Mouse (Mus musculus): ENCODE measurements around the gene Styk1. TPM values are rescaled to one million over a fixed set of nuclear protein-coding genes. Genes with fewer than 3 reads are reported as not detected.
A peak's percentile ranks its signal among the peaks of the same experiment; 100 is the strongest.

Gene Styk1
- 0.58 TPM in 1 of 2 replicates, not detected in the other for total RNA-seq (2015; ENCODE audit: low replicate concordance)
- total RNA-seq (2017; ENCODE audit: low replicate concordance) = 1.4 TPM in 1 of 2 replicates, not detected in the other

- ATAC-seq (replicated peaks; ENCODE audit: low FRiP score, poor library complexity, severe bottlenecking) = peak; percentile 72
These were observed at the start of gene Styk1 for GRCm38 (mm10) chr6:131353352-131353919. Gene Styk1, minus strand, starts transcription at chr6:131353597.

- ATAC-seq (replicated peaks; ENCODE audit: low FRiP score, poor library complexity, severe bottlenecking) = no peak
These were observed 49.6 kb upstream of the Styk1 start for GRCm38 (mm10) chr6:131403036-131403435.

- ATAC-seq (replicated peaks; ENCODE audit: low FRiP score, poor library complexity, severe bottlenecking) = no peak
These were observed 49.2 kb upstream of the Styk1 start for GRCm38 (mm10) chr6:131402606-131403005.

GRCm38 (mm10) chr6:131401259-131401658 is 47.9 kb upstream of the Styk1 start:
- ATAC-seq (replicated peaks; ENCODE audit: low FRiP score, poor library complexity, severe bottlenecking) = no peak

GRCm38 (mm10) chr6:131396650-131397049 is 43.3 kb upstream of the Styk1 start:
- peak; percentile 96 for ATAC-seq (replicated peaks; ENCODE audit: low FRiP score, poor library complexity, severe bottlenecking)

- peak; percentile 57 for ATAC-seq (replicated peaks; ENCODE audit: low FRiP score, poor library complexity, severe bottlenecking)
These were observed 40.7 kb upstream of the Styk1 start for GRCm38 (mm10) chr6:131393873-131394660.

- ATAC-seq (replicated peaks; ENCODE audit: low FRiP score, poor library complexity, severe bottlenecking) = peak; percentile 68
These were observed 34.9 kb upstream of the Styk1 start, which contains the start of gene Ybx3 for GRCm38 (mm10) chr6:131388040-131389021. Gene Ybx3, minus strand, starts transcription at chr6:131388476.

GRCm38 (mm10) chr6:131387221-131388039 is 34.0 kb upstream of the Styk1 start:
- peak; percentile 85 for ATAC-seq (replicated peaks; ENCODE audit: low FRiP score, poor library complexity, severe bottlenecking)

- no peak for ATAC-seq (replicated peaks; ENCODE audit: low FRiP score, poor library complexity, severe bottlenecking)
These were observed 33.1 kb upstream of the Styk1 start for GRCm38 (mm10) chr6:131386416-131387019.

GRCm38 (mm10) chr6:131385469-131385868 is 32.1 kb upstream of the Styk1 start:
- ATAC-seq (replicated peaks; ENCODE audit: low FRiP score, poor library complexity, severe bottlenecking) = no peak

GRCm38 (mm10) chr6:131383713-131384330 is 30.4 kb upstream of the Styk1 start:
- ATAC-seq (replicated peaks; ENCODE audit: low FRiP score, poor library complexity, severe bottlenecking) = peak; percentile 24; the same call in 1 of the 2 replicates

GRCm38 (mm10) chr6:131382984-131383337 is 29.6 kb upstream of the Styk1 start:
- ATAC-seq (replicated peaks; ENCODE audit: low FRiP score, poor library complexity, severe bottlenecking) = no peak

GRCm38 (mm10) chr6:131382232-131382983 is 29.0 kb upstream of the Styk1 start:
- ATAC-seq (replicated peaks; ENCODE audit: low FRiP score, poor library complexity, severe bottlenecking) = no peak

GRCm38 (mm10) chr6:131378858-131379428 is 25.5 kb upstream of the Styk1 start:
- no peak for ATAC-seq (replicated peaks; ENCODE audit: low FRiP score, poor library complexity, severe bottlenecking)

- no peak for ATAC-seq (replicated peaks; ENCODE audit: low FRiP score, poor library complexity, severe bottlenecking)
These were observed 24.0 kb upstream of the Styk1 start for GRCm38 (mm10) chr6:131377378-131377777.

GRCm38 (mm10) chr6:131374594-131375340 is 21.4 kb upstream of the Styk1 start:
- no peak for ATAC-seq (replicated peaks; ENCODE audit: low FRiP score, poor library complexity, severe bottlenecking)

GRCm38 (mm10) chr6:131373160-131373559 is 19.8 kb upstream of the Styk1 start:
- no peak for ATAC-seq (replicated peaks; ENCODE audit: low FRiP score, poor library complexity, severe bottlenecking)

All from erythroblast, adult 5-6 weeks (primary cell).